Mouse (Mus musculus) cerebellum, adult 8-10 months (tissue): ENCODE results near the gene Zbtb48.

Experiments
- DNase-seq: peaks from one replicate; pipeline ENCODE4 v3.0.0; 2022

Gene Zbtb48

DNA sequence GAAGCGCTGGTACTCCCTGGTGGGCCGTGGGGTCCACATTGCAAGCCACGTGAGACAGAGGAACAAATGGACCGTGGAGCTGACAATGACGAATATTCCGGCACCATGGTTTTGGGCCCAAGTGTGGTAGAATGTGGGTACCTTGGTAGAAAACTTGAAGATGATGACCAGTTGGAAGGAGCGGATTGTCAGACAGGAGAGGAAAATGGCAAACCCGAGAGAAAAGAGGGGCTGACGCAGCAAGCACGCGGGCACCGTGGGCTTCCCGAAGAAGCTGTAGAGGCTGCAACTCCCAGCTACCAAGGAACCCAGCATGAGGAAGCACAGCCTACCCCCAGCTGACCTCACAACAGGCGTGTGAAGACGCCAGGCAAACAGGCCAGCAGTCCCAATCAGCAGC, 985 bp upstream of the Zbtb48 start:
- no peak for DNase-seq

DNA sequence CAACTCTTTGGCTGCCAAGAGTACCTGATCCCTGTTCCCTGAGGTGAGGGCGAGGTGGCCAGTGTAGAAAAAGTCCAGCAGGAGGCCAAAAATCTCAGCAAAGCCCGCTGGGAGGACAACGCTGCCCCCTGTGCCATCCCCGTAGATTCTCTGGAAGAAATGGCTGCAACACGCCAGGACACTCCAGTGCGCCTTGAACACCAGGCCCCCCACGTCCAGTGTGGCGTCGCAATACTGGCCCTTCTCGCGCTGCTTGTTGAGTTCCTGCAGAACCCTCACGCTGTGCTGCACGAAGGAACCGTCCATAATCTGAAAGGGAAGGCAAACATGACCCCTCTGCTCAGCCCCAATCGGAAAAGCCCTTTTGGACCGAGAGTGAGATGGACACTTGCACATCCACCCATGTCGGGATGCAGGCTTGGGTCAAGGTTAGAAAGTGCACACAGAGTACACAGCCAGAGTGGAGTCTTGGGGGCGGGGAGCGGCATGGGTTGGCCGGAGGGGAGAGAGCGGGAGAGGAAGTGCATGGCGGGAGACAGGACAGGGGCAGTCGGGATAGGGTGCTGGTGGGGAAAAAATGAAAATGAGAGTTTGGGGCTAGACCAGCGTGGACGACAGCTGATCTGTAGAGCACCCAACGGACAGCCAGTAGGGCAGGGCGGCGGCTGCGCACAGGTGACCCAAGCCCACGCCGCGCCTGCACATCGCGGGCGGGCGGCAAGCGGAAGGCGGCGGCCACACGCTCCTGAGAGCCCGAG, 541 bp downstream of the Zbtb48 start:
- no peak for DNase-seq

DNA sequence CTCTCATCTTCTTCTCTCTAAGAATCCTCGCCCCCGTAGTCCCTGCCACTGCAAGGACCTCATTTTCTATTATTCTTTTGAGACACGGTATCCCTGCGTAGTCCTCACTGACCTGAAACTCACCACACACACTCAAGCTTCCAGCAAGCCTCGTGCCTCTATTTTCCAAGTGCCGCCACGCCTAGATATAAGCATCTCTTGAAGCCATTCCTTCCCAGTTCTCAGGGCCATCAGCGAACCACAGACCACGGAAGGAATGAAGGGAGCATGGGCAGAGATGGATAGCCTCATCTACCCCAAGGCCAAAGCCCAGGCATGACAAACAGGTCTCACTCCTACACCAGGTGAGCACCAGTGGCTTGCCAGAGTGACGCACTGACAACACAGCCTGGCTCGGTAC, 2.9 kb downstream of the Zbtb48 start:
- no peak for DNase-seq

DNA sequence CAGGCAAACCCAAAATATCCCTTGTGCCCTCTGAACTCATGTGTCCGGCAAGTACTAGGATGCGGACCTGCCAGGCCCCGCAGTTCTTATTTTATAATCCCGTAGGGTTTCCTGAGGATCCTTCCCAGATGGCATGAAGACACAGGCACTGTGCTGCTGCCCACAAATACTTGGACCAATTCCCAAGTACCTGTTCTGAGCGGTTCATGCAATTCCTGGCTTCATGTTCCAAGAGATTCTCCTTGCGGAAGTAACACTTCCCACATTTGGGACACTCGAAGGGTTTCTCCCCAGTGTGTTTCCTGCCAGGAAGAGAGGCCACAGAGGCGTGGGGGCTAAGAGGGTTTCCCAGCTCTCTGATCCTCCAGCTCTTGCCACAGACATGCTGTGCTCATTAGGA, 5.0 kb downstream of the Zbtb48 start:
- no peak for DNase-seq

DNA sequence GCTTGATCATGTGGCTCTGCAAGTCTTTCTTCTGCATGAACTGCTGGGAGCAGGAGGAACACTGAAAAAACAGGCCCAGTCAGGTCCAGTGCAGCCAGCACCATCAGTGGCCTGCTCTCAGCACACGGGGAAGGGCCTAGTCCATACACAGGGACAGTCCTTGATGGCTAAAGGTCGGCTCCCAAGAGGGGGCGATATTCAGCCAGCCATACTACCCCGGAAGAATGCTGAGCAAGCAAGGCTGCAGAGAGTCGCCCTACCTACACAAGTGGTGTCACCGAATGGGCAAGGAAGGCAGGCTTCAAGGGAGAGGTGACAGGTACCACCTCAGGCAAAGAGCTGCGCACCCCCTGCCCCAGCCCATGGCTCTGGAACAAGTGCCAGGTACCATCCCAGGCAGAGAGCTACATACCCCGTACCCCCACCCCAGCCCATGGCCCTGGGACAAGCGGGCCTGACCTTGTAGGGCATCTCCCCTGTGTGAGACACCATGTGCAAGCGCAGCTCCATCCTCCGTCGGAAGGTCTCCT, 5.8 kb downstream of the Zbtb48 start:
- DNase-seq, result no peak

DNA sequence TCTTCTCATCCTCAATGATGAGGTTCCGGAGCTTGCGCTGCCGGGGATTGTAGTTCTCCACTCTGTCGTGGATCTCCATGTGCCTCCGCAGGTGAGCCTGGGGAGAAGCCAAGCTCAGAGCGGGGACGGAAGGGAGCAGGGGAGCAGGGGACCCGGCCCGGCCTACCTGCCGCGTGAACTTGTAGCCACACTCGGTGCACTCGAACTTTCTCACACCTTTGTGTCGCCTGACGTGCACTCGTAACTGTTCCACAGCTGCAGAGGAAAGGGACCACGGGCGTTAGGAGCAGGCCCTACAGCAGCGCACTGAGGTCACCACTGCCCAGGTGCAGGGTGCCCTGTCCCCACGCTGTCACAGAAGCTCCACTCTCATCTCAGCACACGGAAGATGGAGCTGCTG, 7.4 kb downstream of the Zbtb48 start:
- no peak for DNase-seq

DNA sequence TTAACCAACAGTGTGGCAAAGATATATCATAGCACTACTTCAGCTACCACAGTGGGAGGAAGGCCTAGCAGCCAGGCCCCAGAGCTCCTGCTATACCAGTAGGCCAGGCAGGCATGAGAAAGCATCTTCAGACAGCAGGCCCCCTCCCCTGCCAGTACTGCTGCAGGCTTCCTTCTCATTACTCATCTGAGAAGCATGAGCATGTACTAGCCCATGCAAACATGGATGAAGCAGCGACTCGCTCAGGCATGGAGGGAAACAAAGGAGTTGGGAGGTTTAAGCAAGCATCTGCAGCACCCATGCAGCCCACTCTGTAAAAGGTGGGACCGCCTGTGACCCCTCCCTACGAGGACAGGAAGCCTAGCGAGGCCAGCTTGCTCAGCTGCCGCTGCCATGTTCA, 8.4 kb downstream of the Zbtb48 start:
- no peak for DNase-seq

DNA sequence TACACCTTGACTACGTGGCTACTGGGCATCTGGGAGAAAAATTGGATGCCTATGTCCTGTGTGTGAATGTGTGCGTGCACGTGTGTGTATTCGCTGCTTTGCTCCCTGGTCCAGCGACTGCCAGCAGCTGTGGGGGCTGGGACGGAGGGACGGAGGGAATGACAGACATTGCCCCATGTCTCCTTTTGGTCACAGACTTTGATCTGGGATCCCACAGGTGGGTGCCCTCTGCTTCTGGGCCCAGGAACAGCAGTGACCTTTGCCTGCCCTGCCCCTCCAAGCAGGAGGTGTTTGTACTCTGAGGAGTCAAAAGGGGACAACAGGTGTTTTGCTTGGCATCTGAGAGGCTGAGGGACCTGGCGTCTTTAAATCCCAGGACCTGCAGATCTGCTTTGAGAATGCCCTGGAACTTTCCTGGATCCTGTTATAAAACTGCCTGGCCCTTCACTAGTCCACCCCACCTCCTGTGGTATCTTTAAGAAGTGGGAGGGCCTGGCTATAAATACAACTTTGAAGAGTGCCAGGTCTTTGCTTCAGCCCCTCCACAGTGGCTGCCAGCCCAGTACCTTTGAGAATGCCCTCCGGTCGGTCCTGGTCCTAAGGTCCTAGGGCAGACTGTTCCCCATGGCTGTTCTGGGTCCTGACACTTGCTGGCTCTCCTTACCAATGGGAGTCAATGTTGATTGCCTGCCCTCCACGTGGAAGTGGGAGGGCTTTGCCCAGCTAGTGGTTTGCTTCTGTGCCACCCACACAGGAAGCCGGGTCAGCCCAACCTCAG, 14.2 kb downstream of the Zbtb48 start:
- no peak for DNase-seq

DNA sequence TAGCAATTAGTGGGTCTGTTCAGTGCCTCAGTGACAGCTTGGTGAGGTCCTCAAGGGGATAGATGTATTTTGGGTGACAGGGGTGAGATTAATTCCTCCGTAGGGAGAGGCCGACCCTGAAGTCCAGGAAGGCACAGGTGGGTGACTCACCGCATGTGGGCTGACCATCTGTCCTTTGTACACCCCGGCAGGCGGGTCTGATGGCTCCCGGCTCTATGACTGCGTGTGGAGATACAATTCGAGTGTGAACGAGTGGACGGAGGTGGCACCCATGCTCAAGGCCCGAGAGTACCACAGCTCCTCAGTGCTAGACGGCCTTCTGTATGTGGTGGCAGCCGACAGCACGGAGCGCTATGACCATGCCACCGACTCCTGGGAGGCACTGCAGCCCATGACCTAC, 15.4 kb downstream of the Zbtb48 start:
- DNase-seq, result no peak

DNA sequence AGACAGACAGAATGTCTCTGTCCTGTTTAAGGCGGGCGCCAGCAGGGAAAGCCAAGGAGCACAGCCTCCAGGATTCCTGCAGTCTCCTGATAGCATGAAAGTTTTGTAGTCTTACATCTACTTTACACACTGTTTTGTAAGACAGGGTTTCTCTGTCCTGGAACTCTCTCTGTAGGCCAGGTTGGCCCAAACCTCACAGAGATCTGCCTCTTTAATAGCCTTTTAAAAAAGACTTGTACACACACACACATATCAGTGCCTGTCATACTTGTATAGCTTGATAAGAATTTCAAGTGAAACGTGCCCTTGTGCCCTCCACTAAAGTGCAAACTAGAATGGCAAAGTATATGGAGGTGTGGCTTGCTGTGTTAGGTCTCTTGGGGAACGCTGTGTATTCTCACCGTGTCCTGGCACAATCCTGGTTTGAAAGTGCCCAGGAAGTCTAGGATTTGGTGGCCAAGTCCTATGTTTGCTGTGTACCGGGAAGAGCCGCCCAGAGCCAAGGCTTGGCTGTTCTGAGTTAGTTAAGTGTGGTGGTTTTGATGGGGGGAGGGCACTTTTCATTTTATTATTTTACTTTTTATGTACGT, 16.2 kb downstream of the Zbtb48 start:
- DNase-seq, result no peak

DNA sequence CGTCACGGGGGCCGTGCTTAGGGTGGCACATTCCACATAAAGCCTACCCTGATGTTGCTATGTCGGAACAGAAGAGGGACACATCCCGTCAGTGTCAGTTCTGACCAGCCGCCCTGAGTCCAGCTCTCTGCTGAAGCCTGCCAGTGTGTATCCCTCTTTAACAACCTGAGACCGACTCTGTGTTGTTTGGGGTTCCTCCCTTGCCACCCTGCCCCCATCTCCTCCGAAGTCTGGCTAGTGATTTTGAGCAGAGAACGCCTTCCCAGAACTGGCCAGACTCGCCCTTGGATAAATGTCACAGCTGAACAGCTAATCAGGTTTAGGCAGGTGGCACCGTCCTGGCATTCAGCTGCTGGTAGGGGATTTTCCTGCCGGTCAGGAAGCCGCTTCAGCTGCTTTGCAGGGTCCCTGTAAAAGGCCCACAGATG, 16.8 kb downstream of the Zbtb48 start:
- no peak for DNase-seq

DNA sequence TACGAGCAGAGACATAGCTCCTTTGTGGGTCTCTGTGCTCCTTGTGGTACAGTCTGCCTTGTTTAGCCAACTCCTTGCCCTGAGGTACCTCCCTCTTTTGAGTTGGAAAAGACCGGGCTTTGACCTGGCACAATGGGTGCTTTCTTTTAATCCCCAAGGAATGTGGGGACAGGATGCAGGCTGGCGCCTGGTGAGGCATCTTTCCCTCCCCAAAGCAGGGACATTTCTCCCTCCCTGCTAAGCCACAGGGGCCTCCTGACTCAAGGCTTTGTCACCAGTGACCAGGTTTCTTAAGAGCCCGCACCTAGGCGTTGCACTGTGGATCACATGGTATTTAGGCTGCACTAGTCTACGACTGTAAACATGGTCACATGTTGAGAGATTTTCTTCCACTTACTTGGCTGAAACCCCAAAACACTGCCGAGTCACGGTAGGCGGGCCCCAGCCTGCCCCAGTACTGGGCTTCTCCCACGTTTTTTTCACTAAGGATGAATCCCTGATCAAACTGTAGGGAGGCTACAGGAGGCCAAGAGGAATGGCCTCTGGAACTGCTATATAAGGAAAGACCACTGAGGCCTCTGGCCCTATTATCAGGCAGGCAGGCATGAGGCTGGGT, 17.3 kb downstream of the Zbtb48 start:
- DNase-seq, result no peak

DNA sequence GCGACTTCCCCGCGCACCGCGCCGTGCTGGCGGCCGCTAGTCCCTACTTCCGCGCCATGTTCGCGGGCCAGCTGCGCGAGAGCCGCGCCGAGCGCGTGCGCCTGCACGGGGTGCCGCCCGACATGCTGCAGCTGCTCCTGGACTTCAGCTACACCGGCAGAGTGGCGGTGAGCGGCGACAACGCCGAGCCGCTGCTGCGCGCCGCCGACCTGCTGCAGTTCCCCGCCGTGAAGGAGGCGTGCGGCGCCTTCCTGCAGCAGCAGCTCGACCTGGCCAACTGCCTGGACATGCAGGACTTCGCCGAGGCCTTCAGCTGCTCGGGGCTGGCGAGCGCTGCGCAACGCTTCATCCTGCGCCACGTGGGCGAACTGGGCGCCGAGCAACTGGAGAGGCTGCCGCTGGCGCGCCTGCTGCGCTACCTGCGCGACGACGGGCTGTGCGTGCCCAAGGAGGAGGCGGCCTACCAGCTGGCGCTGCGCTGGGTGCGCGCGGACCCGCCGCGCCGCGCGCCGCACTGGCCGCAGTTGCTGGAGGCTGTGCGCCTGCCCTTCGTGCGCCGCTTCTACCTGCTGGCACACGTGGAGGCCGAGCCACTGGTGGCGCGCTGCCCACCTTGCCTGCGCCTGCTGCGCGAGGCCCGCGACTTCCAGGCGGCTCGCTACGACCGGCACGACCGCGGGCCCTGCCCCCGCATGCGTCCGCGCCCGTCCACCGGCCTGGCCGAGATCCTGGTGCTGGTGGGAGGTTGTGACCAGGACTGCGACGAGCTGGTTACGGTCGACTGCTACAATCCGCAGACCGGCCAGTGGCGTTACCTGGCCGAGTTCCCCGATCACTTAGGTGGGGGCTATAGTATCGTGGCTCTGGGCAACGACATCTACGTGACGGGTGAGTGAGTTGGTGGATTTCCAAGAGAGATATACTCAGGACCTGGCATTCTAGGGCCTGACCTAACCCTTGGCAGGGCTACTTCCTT, 18.1 kb downstream of the Zbtb48 start:
- peak; percentile 70 for DNase-seq

DNA sequence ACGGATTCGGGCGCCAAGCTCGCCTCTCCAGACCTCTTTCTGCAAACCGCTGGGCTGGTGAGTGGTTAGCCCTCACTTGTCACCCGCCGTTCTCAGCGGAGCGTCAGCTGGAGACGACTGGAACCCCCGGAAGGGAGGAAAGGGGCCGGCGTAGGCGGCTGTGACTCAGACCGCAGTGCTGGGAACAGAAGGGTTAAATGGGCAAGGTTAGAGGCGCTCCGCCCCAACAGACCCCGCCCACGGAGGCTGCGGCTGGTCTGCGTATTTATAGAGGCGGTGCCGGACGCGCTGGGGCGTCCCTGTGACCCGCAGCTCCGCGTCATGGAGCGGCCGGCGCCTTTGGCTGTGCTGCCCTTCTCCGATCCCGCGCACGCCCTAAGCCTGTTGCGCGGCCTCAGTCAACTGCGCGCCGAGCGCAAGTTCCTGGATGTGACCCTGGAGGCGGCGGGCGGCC, 18.8 kb downstream of the Zbtb48 start, which contains the start of gene Klhl21:
Gene Klhl21, plus strand, starts transcription at position 182 of the 454 bp plus-strand sequence.
- DNase-seq, result peak; percentile 92

DNA sequence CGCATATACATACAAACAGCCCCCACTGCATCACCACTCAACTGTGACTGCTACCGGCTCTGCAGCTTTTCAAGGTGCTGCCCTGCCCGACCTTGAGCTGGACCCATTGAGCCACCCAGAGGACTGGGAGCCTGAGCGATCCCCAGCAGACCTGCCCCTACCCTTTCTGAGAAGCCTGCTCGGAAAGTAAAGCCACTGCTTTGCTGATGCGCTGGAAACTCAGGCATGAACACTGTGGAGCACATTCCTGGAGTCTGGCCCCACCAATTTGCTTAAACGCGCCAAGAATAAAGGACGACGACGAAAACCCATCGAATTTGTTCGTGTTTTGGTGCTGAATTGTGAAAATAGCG, 19.3 kb downstream of the Zbtb48 start:
- no peak for DNase-seq

DNA sequence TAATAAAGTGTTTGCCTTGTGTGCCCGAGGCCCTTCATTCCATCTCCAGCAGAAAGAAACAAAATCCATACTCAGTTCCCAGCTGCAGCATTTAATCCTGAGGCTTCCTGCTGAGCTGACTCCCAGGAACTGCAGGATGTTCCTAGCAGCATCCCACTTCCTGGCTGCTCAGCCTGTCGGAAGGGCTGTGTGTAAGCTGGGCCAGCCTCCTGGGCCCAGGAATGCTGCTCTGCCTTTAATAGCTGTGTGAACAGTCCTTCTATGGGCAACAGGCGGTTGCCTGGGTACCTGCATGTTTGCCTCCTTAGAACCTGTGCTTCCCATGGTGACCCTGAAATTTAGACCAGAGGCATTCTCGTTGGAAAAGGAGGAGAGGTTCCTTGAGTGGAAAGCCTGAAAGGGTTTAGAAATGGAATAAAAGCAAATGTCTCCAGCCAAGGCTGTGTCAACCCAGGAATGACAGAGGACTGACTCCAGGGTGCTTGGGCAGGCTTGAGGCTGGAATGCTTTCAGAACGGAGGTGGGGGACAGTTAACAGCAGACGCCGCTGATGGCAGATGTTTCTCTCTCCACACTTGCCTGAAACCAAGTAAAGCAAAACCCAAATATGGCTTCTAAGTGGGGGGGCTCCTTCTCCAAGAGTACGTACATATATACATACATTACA, 19.9 kb downstream of the Zbtb48 start:
- peak; percentile 27 for DNase-seq

DNA sequence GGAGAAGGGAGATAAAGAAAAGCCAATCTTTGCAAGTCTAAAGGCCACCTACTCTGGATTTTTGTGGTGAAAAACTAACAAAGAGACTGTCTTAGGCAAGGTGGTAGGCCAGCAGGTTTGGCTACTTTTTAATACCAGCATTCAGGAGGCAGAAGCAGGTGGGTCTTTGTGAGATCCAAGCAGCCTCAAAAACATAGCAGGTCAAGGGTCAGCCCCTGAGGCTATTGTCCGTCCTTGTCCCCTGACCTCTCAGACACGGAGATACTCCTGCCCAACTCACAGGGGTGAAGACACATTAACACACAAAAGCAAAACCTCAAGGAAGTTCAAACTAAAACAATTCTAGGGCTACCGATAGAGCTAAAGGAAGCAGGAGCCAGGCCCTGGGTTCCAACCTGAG, 20.7 kb downstream of the Zbtb48 start:
- DNase-seq, result no peak

DNA sequence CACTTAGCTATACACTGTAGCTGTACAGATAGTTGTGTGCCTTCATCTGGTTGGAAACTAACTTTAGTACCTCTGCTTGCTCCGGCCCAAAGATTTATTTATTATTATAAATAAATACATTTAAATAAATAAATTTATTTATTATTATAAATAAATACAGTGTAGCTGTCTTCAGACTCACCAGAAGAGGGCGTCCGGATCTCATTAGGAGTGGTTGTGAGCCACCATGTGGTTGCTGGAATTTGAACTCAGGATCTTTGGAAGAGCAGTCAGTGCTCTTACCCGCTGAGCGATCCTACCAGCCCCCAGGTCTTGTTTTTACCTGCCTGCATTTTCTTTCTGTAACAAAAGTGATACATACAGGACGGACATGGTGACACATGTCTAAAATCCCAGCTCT, 21.3 kb downstream of the Zbtb48 start:
- DNase-seq, result no peak

DNA sequence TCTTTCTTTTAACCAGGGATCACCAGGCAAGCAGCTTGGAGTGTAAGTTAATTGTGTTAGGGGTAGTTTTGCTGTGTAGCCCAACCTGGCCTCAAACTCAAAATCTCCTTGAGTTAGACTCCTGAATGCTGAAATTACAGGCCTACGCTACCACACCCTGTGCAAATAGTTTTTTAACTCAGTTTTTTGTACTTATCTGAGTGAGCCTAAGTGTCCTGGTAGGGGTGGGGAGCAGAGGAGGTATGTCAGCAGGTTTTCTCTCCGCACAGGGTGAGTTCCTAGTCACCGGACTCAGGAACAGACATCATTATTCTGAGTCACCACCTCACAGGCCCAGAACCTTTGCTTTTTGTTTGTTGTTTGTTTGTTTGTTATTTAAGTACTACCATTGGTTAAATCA, 25.4 kb downstream of the Zbtb48 start:
- no peak for DNase-seq

DNA sequence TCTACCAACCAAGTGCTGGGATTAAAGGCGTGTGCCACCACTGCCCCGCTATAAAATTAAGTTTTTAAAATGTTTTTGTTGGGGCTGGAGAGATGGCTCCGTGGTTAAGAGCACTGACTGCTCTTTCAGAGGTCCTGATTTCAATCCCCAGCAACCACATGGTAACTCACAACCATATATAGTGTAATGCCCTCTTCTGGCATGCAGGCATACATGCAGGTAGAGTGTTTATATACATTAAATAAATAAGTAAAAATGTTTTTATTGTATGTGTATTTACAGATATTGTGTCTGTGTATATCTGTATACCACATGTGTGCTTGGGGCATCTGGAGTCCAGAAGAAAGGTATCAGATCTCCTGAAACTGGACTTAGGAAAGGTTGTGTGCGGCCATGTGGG, 26.1 kb downstream of the Zbtb48 start:
- DNase-seq, result no peak

DNA sequence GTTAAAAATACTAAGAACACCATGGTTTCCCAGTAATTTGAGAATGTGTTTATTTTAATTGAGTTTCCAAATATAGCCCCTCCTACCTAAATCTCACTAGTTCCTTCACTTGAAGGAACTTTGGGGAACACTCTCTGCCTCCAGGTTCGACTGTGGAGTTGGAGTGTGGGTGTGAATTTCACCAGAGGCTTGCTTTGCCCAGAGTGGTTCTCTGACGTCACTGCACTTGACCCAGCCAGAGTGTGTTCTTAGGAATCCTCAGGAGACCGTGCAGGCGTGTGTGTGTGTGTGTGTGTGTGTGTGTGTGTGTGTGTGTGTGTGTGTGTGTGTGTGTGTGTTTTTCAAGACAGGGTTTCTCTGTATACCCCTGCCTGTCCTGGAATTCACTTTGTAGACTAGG, 26.6 kb downstream of the Zbtb48 start:
- no peak for DNase-seq

DNA sequence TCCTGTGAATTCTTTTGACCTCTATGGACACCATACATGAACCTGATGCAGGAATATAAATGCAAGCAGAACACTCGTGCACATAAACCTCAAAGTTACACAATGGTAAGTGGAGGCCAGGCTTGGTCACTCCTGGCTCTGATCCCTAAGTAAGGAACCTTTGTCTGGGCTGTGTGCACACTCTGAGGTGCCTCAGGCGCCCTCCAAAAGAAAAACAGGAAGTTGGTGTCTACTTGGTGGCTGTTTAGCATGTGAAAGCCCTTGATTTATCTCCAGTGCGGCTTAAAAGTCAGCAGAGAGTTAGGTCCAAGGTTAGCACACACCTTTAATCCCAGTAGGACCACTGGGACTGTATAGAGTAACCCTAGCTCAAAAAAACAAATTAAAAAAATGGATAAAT, 28.0 kb downstream of the Zbtb48 start:
- no peak for DNase-seq
